Mouse (Mus musculus): ENCODE measurements around the gene Frem3. TPM values are rescaled to one million over a fixed set of nuclear protein-coding genes. Genes with fewer than 3 reads are reported as not detected.
A peak's percentile ranks its signal among the peaks of the same experiment; 100 is the strongest.

Gene Frem3
- polyA plus RNA-seq, 1 experiment from 2014 or later = 0.16 TPM

- Histone ChIP-seq H3K4me2 (peak overlapping the region; percentile 88), H3K27ac (replicated peaks) (no peak overlapping the region), H3K4me3 (peak overlapping the region; percentile 43), H3K27me3 (peaks cover 18% of the 10 kb centered on the region), H3K36me3 (no peaks in the 10 kb centered on the region), H3K9ac (peak overlapping the region; percentile 29; the same call in 1 of the 2 replicates), H3K4me1 (replicated peaks) (peaks cover 15% of the 10 kb centered on the region), H3K9me3 (no peaks in the 10 kb centered on the region)
- ATAC-seq (ENCODE audit: low FRiP score, low read depth) = no peak; the same call in 1 of the 2 replicates
- 5% methylated on average over 12 of the region's 12 CpGs for WGBS
Measured at GRCm38 (mm10) chr8:80611441-80611751, 516 bp downstream of the Frem3 start.

- Histone ChIP-seq H3K4me1 (replicated peaks) (no peaks in the 10 kb centered on the region), H3K9ac (no peak overlapping the region), H3K4me3 (no peak overlapping the region), H3K27me3 (no peaks in the 10 kb centered on the region), H3K27ac (replicated peaks) (no peak overlapping the region), H3K9me3 (no peaks in the 10 kb centered on the region), H3K4me2 (no peak overlapping the region), H3K36me3 (no peaks in the 10 kb centered on the region)
- WGBS = 53% methylated on average over 3 of the region's 3 CpGs
- no peak for ATAC-seq (ENCODE audit: low FRiP score, low read depth)
Measured at GRCm38 (mm10) chr8:80619787-80620186, 8.9 kb downstream of the Frem3 start.

GRCm38 (mm10) chr8:80647394-80647793 lies 36.5 kb downstream of the Frem3 start:
- 76% methylated on average over 6 of the region's 6 CpGs for WGBS
- H3K9me3 ChIP-seq = no peaks in the 10 kb centered on the region
- no peak for ATAC-seq (ENCODE audit: low FRiP score, low read depth)

GRCm38 (mm10) chr8:80657639-80658038 lies 46.8 kb downstream of the Frem3 start:
- no peak for ATAC-seq (ENCODE audit: low FRiP score, low read depth)
- no peaks in the 10 kb centered on the region for H3K4me1 ChIP-seq (replicated peaks)
- H3K36me3 ChIP-seq = no peaks in the 10 kb centered on the region
- 26% methylated on average over 4 of the region's 4 CpGs for WGBS
- H3K9ac ChIP-seq = no peak overlapping the region
- no peaks in the 10 kb centered on the region for H3K9me3 ChIP-seq
- no peaks in the 10 kb centered on the region for H3K27me3 ChIP-seq
- H3K4me3 ChIP-seq = no peak overlapping the region
- H3K4me2 ChIP-seq = no peak overlapping the region
- H3K27ac ChIP-seq (replicated peaks) = no peak overlapping the region

More at GRCm38 (mm10) chr8:80647394-80647793, 36.5 kb downstream of the Frem3 start:
- Histone ChIP-seq H3K27me3 (no peaks in the 10 kb centered on the region), H3K9ac (no peak overlapping the region), H3K4me3 (no peak overlapping the region), H3K36me3 (no peaks in the 10 kb centered on the region), H3K4me1 (replicated peaks) (no peaks in the 10 kb centered on the region), H3K27ac (replicated peaks) (no peak overlapping the region), H3K4me2 (no peak overlapping the region)

DNA sequence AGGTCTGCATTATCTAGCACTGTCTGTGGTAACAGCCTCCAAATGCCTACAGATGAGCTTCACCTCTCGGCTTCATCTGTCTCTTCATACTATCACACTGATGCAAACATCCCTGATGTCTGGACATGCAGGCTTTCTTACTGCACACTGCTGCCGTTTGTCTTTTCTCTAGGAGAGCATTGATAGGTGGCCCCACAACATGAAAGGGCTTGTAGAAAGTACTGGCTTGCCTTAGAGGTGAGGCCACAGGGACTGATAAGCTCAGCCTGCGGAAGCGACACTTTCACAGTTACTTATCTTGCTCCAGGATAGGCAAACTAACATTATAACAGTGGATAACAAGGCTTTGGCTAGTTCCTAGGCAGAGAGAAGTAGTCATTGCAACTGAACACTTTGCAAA lies 50.2 kb downstream of the Frem3 start:
- H3K4me3 ChIP-seq = no peak overlapping the region
- no peak overlapping the region for H3K9ac ChIP-seq
- no peak overlapping the region for H3K27ac ChIP-seq (replicated peaks)
- WGBS = 92% methylated on average over 4 of the region's 4 CpGs
- no peaks in the 10 kb centered on the region for H3K4me1 ChIP-seq (replicated peaks)
- ATAC-seq (ENCODE audit: low FRiP score, low read depth) = no peak
- H3K9me3 ChIP-seq = no peaks in the 10 kb centered on the region
- no peak overlapping the region for H3K4me2 ChIP-seq
- no peaks in the 10 kb centered on the region for H3K36me3 ChIP-seq
- H3K27me3 ChIP-seq = no peaks in the 10 kb centered on the region

DNA sequence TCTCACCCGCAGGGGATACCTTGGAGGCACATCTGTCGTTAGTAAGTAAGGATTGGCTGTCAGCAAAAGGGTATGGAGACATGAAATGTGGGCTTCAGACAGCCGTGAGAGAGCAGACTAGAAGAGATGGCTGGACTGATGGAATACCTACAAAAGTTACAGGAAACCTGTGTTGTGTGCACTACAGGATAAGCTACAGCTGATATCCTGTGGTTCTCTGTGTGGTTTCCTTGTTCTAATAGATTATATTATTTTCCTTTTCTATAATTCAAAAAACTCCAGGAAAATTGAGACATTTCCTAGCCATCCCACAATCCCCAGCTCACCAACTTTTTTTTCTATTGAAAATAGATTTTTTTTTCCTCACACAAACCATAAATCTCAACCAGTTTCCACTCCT lies 52.6 kb downstream of the Frem3 start:
- no peak overlapping the region for H3K27ac ChIP-seq (replicated peaks)
- H3K4me1 ChIP-seq (replicated peaks) = no peaks in the 10 kb centered on the region
- H3K9me3 ChIP-seq = no peaks in the 10 kb centered on the region
- 84% methylated on average over 3 of the region's 3 CpGs for WGBS
- no peak overlapping the region for H3K9ac ChIP-seq
- no peak overlapping the region for H3K4me2 ChIP-seq
- ATAC-seq (ENCODE audit: low FRiP score, low read depth) = no peak
- no peaks in the 10 kb centered on the region for H3K27me3 ChIP-seq
- H3K36me3 ChIP-seq = no peaks in the 10 kb centered on the region
- H3K4me3 ChIP-seq = no peak overlapping the region

DNA sequence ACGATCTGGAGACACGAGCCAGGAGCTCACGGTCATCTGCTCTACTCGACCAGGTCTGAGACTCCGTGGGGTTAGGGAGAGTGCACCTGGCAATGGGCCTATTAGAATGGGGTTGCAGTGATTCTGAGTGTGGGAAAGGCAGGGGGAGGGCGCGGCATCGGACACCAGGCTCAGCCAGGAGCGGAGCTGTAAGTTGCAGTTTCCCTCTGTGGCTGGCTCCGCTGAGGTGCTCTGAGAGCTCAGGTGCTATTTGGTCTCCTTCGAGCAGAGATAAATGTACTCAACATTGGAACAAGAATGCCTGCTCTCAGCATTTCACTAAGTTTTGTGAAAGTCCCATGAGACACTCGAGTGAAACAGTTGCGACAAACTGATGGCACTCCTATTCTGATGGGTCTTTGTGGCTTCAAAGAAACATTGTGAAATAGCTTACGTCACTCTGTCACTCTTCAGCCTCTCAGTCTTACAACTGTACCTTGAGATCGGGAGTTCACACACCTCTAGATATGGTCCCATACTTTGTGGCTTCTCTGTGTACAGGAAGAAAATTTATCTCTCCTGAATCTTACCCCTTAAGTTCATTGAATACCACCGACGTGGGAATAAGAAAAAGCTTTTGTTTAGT lies 58.5 kb downstream of the Frem3 start:
- no peak for ATAC-seq (ENCODE audit: low FRiP score, low read depth)
- Histone ChIP-seq H3K9ac (no peak overlapping the region), H3K9me3 (no peaks in the 10 kb centered on the region), H3K4me2 (no peak overlapping the region), H3K36me3 (no peaks in the 10 kb centered on the region), H3K27me3 (no peaks in the 10 kb centered on the region), H3K4me1 (replicated peaks) (no peaks in the 10 kb centered on the region), H3K4me3 (no peak overlapping the region), H3K27ac (replicated peaks) (no peak overlapping the region)
- WGBS = 81% methylated on average over 17 of the region's 17 CpGs

DNA sequence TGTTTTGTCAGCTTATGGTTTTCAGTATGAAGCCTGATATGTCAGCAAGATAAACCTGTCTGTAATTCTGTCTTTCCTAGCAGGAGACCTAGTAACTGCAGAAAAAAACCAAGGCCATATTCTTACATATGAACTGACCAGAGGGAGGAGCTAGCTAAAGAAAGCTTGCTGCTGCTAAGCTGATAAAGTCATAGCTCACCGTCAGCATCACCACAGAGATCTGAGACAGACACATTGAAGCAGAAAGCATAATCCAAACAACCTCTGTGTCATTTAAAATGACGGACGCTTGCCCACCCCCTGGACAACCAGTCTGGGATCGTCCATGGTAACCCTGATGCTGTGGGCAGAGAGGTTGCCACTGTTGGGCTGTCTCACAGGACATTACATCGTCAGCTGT lies 71.7 kb downstream of the Frem3 start:
- 75% methylated on average over 5 of the region's 5 CpGs for WGBS
- H3K27ac ChIP-seq (replicated peaks) = no peak overlapping the region
- H3K4me1 ChIP-seq (replicated peaks) = no peaks in the 10 kb centered on the region
- no peaks in the 10 kb centered on the region for H3K9me3 ChIP-seq
- H3K36me3 ChIP-seq = no peaks in the 10 kb centered on the region
- no peak overlapping the region for H3K4me3 ChIP-seq
- ATAC-seq (ENCODE audit: low FRiP score, low read depth) = no peak
- H3K4me2 ChIP-seq = no peak overlapping the region
- no peaks in the 10 kb centered on the region for H3K27me3 ChIP-seq
- H3K9ac ChIP-seq = no peak overlapping the region

GRCm38 (mm10) chr8:80683756-80684335 lies 73.0 kb downstream of the Frem3 start:
- H3K4me1 ChIP-seq (replicated peaks) = no peaks in the 10 kb centered on the region
- no peak overlapping the region for H3K9ac ChIP-seq
- no peak for ATAC-seq (ENCODE audit: low FRiP score, low read depth)
- no peak overlapping the region for H3K4me2 ChIP-seq
- no peak overlapping the region for H3K4me3 ChIP-seq
- no peak overlapping the region for H3K27ac ChIP-seq (replicated peaks)
- H3K27me3 ChIP-seq = no peaks in the 10 kb centered on the region
- H3K36me3 ChIP-seq = no peaks in the 10 kb centered on the region
- H3K9me3 ChIP-seq = no peaks in the 10 kb centered on the region
- WGBS = 85% methylated on average over 5 of the region's 5 CpGs

GRCm38 (mm10) chr8:80688141-80688540 lies 77.3 kb downstream of the Frem3 start:
- Histone ChIP-seq H3K4me2 (no peak overlapping the region), H3K9me3 (no peaks in the 10 kb centered on the region), H3K9ac (no peak overlapping the region), H3K4me1 (replicated peaks) (no peaks in the 10 kb centered on the region), H3K27me3 (no peaks in the 10 kb centered on the region), H3K4me3 (no peak overlapping the region), H3K27ac (replicated peaks) (no peak overlapping the region), H3K36me3 (no peaks in the 10 kb centered on the region)
- WGBS = 53% methylated on average over 4 of the region's 4 CpGs
- ATAC-seq (ENCODE audit: low FRiP score, low read depth) = peak; percentile 77; the same call in 1 of the 2 replicates

DNA sequence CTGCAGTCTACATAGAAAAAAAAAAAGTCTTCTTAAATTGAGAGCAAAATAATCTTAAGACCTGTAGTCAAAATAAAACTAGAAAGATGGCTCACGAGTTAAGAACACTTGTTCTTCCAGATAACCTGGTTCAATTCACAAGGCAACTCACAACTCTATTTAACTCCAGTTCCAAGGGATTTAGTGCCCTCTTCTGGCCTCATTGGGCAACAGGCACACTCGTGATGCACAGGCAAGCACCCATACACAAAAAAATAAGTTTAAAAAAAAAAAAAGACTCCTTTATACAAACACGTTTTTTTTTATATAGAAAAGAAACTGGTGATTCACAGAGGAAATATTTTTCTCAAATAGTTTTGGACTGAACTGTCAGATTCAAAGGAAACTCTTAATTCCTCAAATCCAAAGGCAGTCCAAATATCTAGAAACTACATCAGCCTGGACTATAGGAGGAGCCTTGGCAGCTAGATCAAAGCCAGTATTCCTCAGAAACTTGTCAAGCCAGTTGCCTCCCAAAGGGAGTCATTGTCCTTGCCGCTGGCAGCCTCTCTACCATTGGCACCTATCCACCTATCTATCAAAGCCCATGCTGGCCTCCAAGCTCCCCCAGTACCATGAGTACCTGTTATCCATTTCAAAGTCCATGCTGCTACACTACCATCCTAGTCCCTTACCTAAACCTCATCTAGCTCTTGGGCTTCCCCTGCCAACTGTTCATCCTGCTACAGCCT lies 100.0 kb downstream of the Frem3 start:
- H3K36me3 ChIP-seq = peaks cover 55% of the 10 kb centered on the region
- 77% methylated on average over 4 of the region's 4 CpGs for WGBS

DNA sequence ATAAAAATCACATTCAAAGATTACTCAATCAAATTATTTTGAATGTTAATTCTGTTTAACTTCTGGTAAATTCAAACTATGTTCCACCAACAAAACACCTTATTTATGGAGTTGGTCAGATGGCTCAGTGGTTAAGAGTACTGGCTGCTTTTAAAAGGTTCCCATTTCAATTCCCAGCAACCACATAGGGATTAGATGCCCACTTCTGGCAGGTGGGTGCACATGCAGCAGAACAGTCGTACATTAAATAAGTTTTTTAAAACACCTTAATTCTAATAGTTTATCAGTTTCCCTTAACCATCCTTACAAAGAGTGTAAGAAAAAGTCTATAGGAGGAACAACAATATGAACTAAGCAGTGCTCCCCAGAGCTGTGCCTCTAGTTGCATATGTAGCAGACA lies 103.6 kb downstream of the Frem3 start:
- H3K4me3 ChIP-seq = no peak overlapping the region
- WGBS = 95% methylated on average over 1 of the region's 1 CpGs
- H3K9ac ChIP-seq = no peak overlapping the region
- no peak overlapping the region for H3K27ac ChIP-seq (replicated peaks)
- H3K27me3 ChIP-seq = no peaks in the 10 kb centered on the region
- H3K36me3 ChIP-seq = peaks cover 50% of the 10 kb centered on the region
- H3K4me1 ChIP-seq (replicated peaks) = no peaks in the 10 kb centered on the region
- H3K9me3 ChIP-seq = no peaks in the 10 kb centered on the region
- H3K4me2 ChIP-seq = no peak overlapping the region
- ATAC-seq (ENCODE audit: low FRiP score, low read depth) = no peak

More for the DNA sequence above, 100.0 kb downstream of the Frem3 start:
- Histone ChIP-seq H3K4me2 (no peak overlapping the region), H3K9me3 (no peaks in the 10 kb centered on the region), H3K4me3 (no peak overlapping the region), H3K27ac (replicated peaks) (no peak overlapping the region), H3K4me1 (replicated peaks) (no peaks in the 10 kb centered on the region), H3K9ac (no peak overlapping the region), H3K27me3 (no peaks in the 10 kb centered on the region)
- ATAC-seq (ENCODE audit: low FRiP score, low read depth) = no peak

Measured in hindbrain, embryonic 15.5 days (tissue).